Mouse (Mus musculus): Measurements from ENCODE around the gene Olfr517. TPM values are rescaled to one million over a fixed set of nuclear protein-coding genes. Genes with fewer than 3 reads are reported as not detected.

Olfr517 gene
- not detected for total RNA-seq (2021)
- long read RNA-seq, experiment 1 = 0 reads
- long read RNA-seq, experiment 2 = 0 reads

- intact Hi-C loops (cut with DNase I) = no loop called here
- DNase-seq = no peak
These were observed at the start of gene Olfr517 for GRCm38 (mm10) chr7:108872279-108872678. Olfr517 (minus strand) TSS chr7:108872379.

DNA sequence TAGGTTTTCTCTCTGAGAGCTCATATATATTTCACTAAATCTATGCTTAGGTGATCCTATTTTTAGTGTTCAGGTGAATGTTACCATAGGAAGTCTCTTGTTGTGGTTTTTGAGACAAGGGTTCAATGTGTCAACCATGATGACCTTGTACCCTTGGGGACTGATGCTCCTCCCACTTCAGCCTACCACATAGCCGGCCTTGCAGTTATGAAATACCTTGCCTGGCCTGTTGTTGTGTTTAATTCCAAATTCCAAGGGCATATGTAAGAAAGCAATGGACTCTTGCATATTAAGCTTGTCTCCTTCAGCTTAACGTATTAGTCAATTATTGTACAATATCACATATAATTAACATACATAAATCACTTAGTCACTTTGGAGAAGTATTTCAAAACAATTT, 31.8 kb upstream of the Olfr517 start:
- DNase-seq = no peak
- intact Hi-C loops (cut with DNase I) = no loop called here

GRCm38 (mm10) chr7:108894320-108894719, 22.1 kb upstream of the Olfr517 start, which contains the start of gene Olfr519:
Olfr519 (minus strand) TSS chr7:108894420.
- intact Hi-C loops (cut with DNase I) = no loop called here
- DNase-seq = no peak

DNA sequence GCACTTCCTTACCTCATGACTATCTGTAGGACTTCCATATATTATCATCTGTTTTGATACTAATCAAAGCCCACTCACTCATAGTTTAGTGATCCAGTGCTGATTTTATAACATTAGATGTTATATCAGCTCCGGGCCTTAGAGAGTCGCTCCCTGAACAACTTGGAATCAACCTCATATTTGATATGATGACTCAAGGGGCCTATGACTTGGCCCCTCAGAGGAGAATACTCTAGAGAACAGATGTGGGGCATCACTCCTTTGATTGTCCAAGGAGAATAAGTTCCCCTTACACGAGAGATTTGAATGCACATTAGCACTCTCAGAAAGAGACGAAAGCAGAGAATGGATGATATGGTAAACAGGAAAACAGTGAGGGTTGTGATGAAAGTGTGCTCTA, 12.7 kb upstream of the Olfr517 start, which contains the start of gene Olfr518:
Gene Olfr518 (minus strand): TSS at position 101 of the 400 bp plus-strand sequence.
- DNase-seq = no peak
- intact Hi-C loops (cut with DNase I) = no loop called here

- DNase-seq = no peak
- intact Hi-C loops (cut with DNase I) = loop anchor here (5.0 kb wide), 1 partner anchor 82 kb away; the partner anchor contains the start of genes Eif3f and Nlrp10
These were observed 21.8 kb downstream of the Olfr517 start, which contains the start of gene Olfr516 for GRCm38 (mm10) chr7:108850429-108850828. Olfr516 (minus strand) TSS chr7:108850529.

GRCm38 (mm10) chr7:108825897-108826296, 46.3 kb downstream of the Olfr517 start, which contains the start of gene Olfr514:
Olfr514 (minus strand) TSS chr7:108825997.
- intact Hi-C loops (cut with DNase I) = no loop called here
- DNase-seq = no peak

Other genes starting within 250 kb of the Olfr517 start
- not detected for gene Olfr508, start 242.4 kb downstream of the Olfr517 start, total RNA-seq (2021)
- not detected for gene Olfr509, start 220.5 kb downstream of the Olfr517 start, total RNA-seq (2021)
- not detected for gene Olfr510, start 206.0 kb downstream of the Olfr517 start, total RNA-seq (2021)
- not detected for gene Olfr512, start 159.1 kb downstream of the Olfr517 start, total RNA-seq (2021)
- gene Olfr513, start 121.4 kb downstream of the Olfr517 start, total RNA-seq (2021) = not detected
- gene Olfr514, start 46.4 kb downstream of the Olfr517 start, total RNA-seq (2021) = not detected
- gene Olfr516, start 21.9 kb downstream of the Olfr517 start, total RNA-seq (2021) = not detected
- not detected for gene Olfr518, start 12.6 kb upstream of the Olfr517 start, total RNA-seq (2021)
- not detected for gene Olfr519, start 22.0 kb upstream of the Olfr517 start, total RNA-seq (2021)
- gene Nlrp10, start 57.8 kb upstream of the Olfr517 start, total RNA-seq (2021) = 10 to 100 TPM; 16.4 to 17.9 TPM
- gene Eif3f, start 62.0 kb upstream of the Olfr517 start, total RNA-seq (2021) = 10 to 100 TPM; 90.2 to 92.6 TPM
- gene Tub, start 78.0 kb upstream of the Olfr517 start, total RNA-seq (2021) = under 1 TPM; 0.46 to 0.48 TPM
- under 1 TPM; 0.55 to 0.95 TPM for gene Ric3, start 211.0 kb upstream of the Olfr517 start, total RNA-seq (2021)